In genomic region chr2:125162012-125162470, GRCm38 (mm10) we compare ENCODE assay signal across 21 mouse cellular contexts. TPM values are rescaled to one million over a fixed set of nuclear protein-coding genes. Genes with fewer than 3 reads are reported as not detected.
DNase-seq lines count a peak whose midpoint lies in the region; ATAC-seq and TF ChIP-seq lines count a peak whose summit lies in the region.
"Had no signal": no experiment of that assay in that cellular context is flagged by ENCODE, and none has a peak within 500 bp of the region (broad histone marks: within the 10 kb centered on the region; RNA-seq: fewer than 3 reads in every experiment).

No protein-coding gene starts in this region.

- no peaks in the 10 kb centered on the region for H3K9me3 ChIP-seq in forebrain, embryonic 16.5 days (ENCODE audit: control insufficient read depth, low read length)
- H3K9me3 ChIP-seq in forebrain, embryonic 10.5 days: no peaks in the 10 kb centered on the region
- no peaks in the 10 kb centered on the region for H3K9me3 ChIP-seq in neural tube, embryonic 13.5 days
- H3K9me3 ChIP-seq in midbrain, embryonic 11.5 days (ENCODE audit: control insufficient read depth, low read length): no peaks in the 10 kb centered on the region
- no peaks in the 10 kb centered on the region for H3K9me3 ChIP-seq in midbrain, postnatal 0 days (ENCODE audit: low read length)

- no peaks in the 10 kb centered on the region for H3K27me3 ChIP-seq in forebrain, embryonic 16.5 days (replicated peaks; ENCODE audit: control insufficient read depth, insufficient read depth, low read length)
- no peaks in the 10 kb centered on the region for H3K27me3 ChIP-seq in forebrain, embryonic 10.5 days (ENCODE audit: poor library complexity, severe bottlenecking)
- no peaks in the 10 kb centered on the region for H3K27me3 ChIP-seq in neural tube, embryonic 13.5 days
- H3K27me3 ChIP-seq in midbrain, embryonic 11.5 days (ENCODE audit: control insufficient read depth, insufficient read depth, low read length): no peaks in the 10 kb centered on the region
- H3K27me3 ChIP-seq in midbrain, postnatal 0 days (ENCODE audit: insufficient read depth, low read length): no peaks in the 10 kb centered on the region

- no peak overlapping the region for H3K27ac ChIP-seq in forebrain, embryonic 16.5 days (ENCODE audit: low read length)
- no peak overlapping the region for H3K27ac ChIP-seq in forebrain, embryonic 10.5 days
- H3K27ac ChIP-seq in neural tube, embryonic 13.5 days (replicated peaks): peak overlapping the region; percentile 30; the same call in 1 of the 2 replicates
- no peak overlapping the region for H3K27ac ChIP-seq in midbrain, embryonic 11.5 days (ENCODE audit: low read depth, low read length)
- H3K27ac ChIP-seq in midbrain, postnatal 0 days (ENCODE audit: low read depth, low read length): no peak overlapping the region
- H3K27ac ChIP-seq: macrophage; stomach, postnatal 0 days had no signal

- H3K9ac ChIP-seq in forebrain, embryonic 16.5 days (replicated peaks; ENCODE audit: low read depth, low read length): no peak overlapping the region
- no peak overlapping the region for H3K9ac ChIP-seq in neural tube, embryonic 13.5 days
- no peak overlapping the region for H3K9ac ChIP-seq in midbrain, embryonic 11.5 days (ENCODE audit: low read length)
- H3K9ac ChIP-seq in midbrain, postnatal 0 days (replicated peaks; ENCODE audit: low read length, poor library complexity, severe bottlenecking): no peak overlapping the region

- no peak for TF ChIP-seq CTCF in midbrain, postnatal 0 days (IDR thresholded peaks at IDR 0.05)

- no peaks in the 10 kb centered on the region for H3K36me3 ChIP-seq in forebrain, embryonic 16.5 days (ENCODE audit: control insufficient read depth, insufficient read depth)
- H3K36me3 ChIP-seq in forebrain, embryonic 10.5 days (replicated peaks): no peaks in the 10 kb centered on the region
- no peaks in the 10 kb centered on the region for H3K36me3 ChIP-seq in neural tube, embryonic 13.5 days
- H3K36me3 ChIP-seq in midbrain, embryonic 11.5 days (ENCODE audit: control insufficient read depth, insufficient read depth, low read length): no peaks in the 10 kb centered on the region
- no peaks in the 10 kb centered on the region for H3K36me3 ChIP-seq in midbrain, postnatal 0 days (ENCODE audit: insufficient read depth, low read length)

- H3K4me3 ChIP-seq in forebrain, embryonic 16.5 days (replicated peaks; ENCODE audit: low read length): no peak overlapping the region
- no peak overlapping the region for H3K4me3 ChIP-seq in forebrain, embryonic 10.5 days
- no peak overlapping the region for H3K4me3 ChIP-seq in neural tube, embryonic 13.5 days
- no peak overlapping the region for H3K4me3 ChIP-seq in midbrain, embryonic 11.5 days (ENCODE audit: low read depth, low read length)
- no peak overlapping the region for H3K4me3 ChIP-seq in midbrain, postnatal 0 days (ENCODE audit: low read depth, low read length)

- peaks cover 12% of the 10 kb centered on the region for H3K4me1 ChIP-seq in forebrain, embryonic 16.5 days (replicated peaks; ENCODE audit: control insufficient read depth, insufficient read depth, low read length)
- H3K4me1 ChIP-seq in forebrain, embryonic 10.5 days: no peaks in the 10 kb centered on the region
- peaks cover 13% of the 10 kb centered on the region for H3K4me1 ChIP-seq in neural tube, embryonic 13.5 days (replicated peaks)
- H3K4me1 ChIP-seq in midbrain, embryonic 11.5 days (ENCODE audit: control insufficient read depth, insufficient read depth, low read length): no peaks in the 10 kb centered on the region
- H3K4me1 ChIP-seq in midbrain, postnatal 0 days (ENCODE audit: insufficient read depth, low read length): no peaks in the 10 kb centered on the region

- H3K4me2 ChIP-seq in forebrain, embryonic 16.5 days (ENCODE audit: low read length): no peak overlapping the region
- no peak overlapping the region for H3K4me2 ChIP-seq in neural tube, embryonic 13.5 days
- H3K4me2 ChIP-seq in midbrain, embryonic 11.5 days: no peak overlapping the region
- H3K4me2 ChIP-seq in midbrain, postnatal 0 days (ENCODE audit: low read depth, low read length, poor library complexity, severe bottlenecking): no peak overlapping the region
- H3K4me2 ChIP-seq: heart, embryonic 11.5 days had no signal

- WGBS in forebrain, embryonic 16.5 days: 33% methylated on average over 4 of the region's 4 CpGs
- WGBS in forebrain, embryonic 10.5 days: 75% methylated on average over 4 of the region's 4 CpGs
- WGBS in neural tube, embryonic 13.5 days: 32% methylated on average over 4 of the region's 4 CpGs
- WGBS in midbrain, embryonic 11.5 days: 74% methylated on average over 4 of the region's 4 CpGs
- 41% methylated on average over 4 of the region's 4 CpGs for WGBS in midbrain, postnatal 0 days

- ATAC-seq in forebrain, embryonic 16.5 days: peak; percentile 68
- peak; percentile 65 for ATAC-seq in neural tube, embryonic 13.5 days (ENCODE audit: low read depth)
- ATAC-seq in midbrain, embryonic 11.5 days (ENCODE audit: low FRiP score): no peak
- no peak for ATAC-seq in midbrain, postnatal 0 days (ENCODE audit: low FRiP score)
- ATAC-seq: intestine, embryonic 16.5 days; midbrain, embryonic 16.5 days had no signal

- DNase-seq in forebrain, embryonic 10.5 days (ENCODE audit: extremely low spot score, low spot score): no peak
- peak; percentile 12 for DNase-seq in brain, adult 2 months (ENCODE audit: low read depth, low spot score)
- peak; percentile 49 to 51 for DNase-seq in kidney, adult 8-10 months
- DNase-seq in midbrain, embryonic 11.5 days (ENCODE audit: low spot score, missing footprints): no peak
- DNase-seq in midbrain, postnatal 0 days (ENCODE audit: low spot score): no peak
- DNase-seq: B cell, adult 2 months; cerebellum, adult 11-12 months; gastrocnemius, postnatal 14 days; heart, postnatal 36 days; liver; lung, adult 2 months; thymus, postnatal 25 days had no signal

RNA-seq across cellular contexts. Expression of gene Slc12a1, which starts 9.7 kb away (rescaled TPM):
- 0.04 TPM in 1 of 2 replicates, not detected in the other for polyA plus RNA-seq in forebrain, embryonic 16.5 days (2015; fragmentation: Nextera tagmentation; extraction: Ambion mirVana)
- polyA plus RNA-seq in forebrain, embryonic 10.5 days (2016; fragmentation: Nextera tagmentation; extraction: Ambion mirVana): not detected in 2 replicates
- 0.08 and 0.12 TPM in 2 replicates for polyA plus RNA-seq in neural tube, embryonic 13.5 days (2015; fragmentation: Nextera tagmentation; extraction: Ambion mirVana)
- polyA plus RNA-seq in midbrain, embryonic 11.5 days (2014; fragmentation: Nextera tagmentation; extraction: Ambion mirVana): 0.03 TPM in 1 of 2 replicates, not detected in the other
- 0.05 and 0.44 TPM in 2 replicates for total RNA-seq in midbrain, postnatal 0 days (2014; rRNA removed)
- polyA plus RNA-seq in midbrain, postnatal 0 days (2015; fragmentation: Nextera tagmentation; extraction: Ambion mirVana): 0.06 TPM in 2 replicates
- total RNA-seq: gastrocnemius, postnatal 14 days; heart, postnatal 36 days; left cerebral cortex, postnatal 25 days had no signal
- polyA plus RNA-seq: embryonic facial prominence, embryonic 11.5 days; heart, embryonic 11.5 days; intestine, embryonic 16.5 days; macrophage; stomach, postnatal 0 days had no signal

RNA-seq across cellular contexts. Expression of gene Ctxn2, which starts 25.5 kb away (rescaled TPM):
- 3.8 and 6.8 TPM in 2 replicates for polyA plus RNA-seq in forebrain, embryonic 16.5 days (2015; fragmentation: Nextera tagmentation; extraction: Ambion mirVana)
- polyA plus RNA-seq in forebrain, embryonic 10.5 days (2016; fragmentation: Nextera tagmentation; extraction: Ambion mirVana): not detected in 2 replicates
- 4.8 and 6.1 TPM in 2 replicates for polyA plus RNA-seq in neural tube, embryonic 13.5 days (2015; fragmentation: Nextera tagmentation; extraction: Ambion mirVana)
- polyA plus RNA-seq in midbrain, embryonic 11.5 days (2014; fragmentation: Nextera tagmentation; extraction: Ambion mirVana): 0.15 and 0.36 TPM in 2 replicates
- 12.6 and 16.1 TPM in 2 replicates for total RNA-seq in midbrain, postnatal 0 days (2014; rRNA removed)
- 47.5 and 47.7 TPM in 2 replicates for polyA plus RNA-seq in midbrain, postnatal 0 days (2015; fragmentation: Nextera tagmentation; extraction: Ambion mirVana)
- total RNA-seq: gastrocnemius, postnatal 14 days; heart, postnatal 36 days had no signal
- polyA plus RNA-seq: embryonic facial prominence, embryonic 11.5 days; heart, embryonic 11.5 days; lung, adult 2 months; macrophage had no signal

RNA-seq across cellular contexts. Expression of gene Myef2, which starts 38.6 kb away (rescaled TPM):
- 262 and 276 TPM in 2 replicates for polyA plus RNA-seq in forebrain, embryonic 16.5 days (2015; fragmentation: Nextera tagmentation; extraction: Ambion mirVana)
- 162 and 168 TPM in 2 replicates for polyA plus RNA-seq in forebrain, embryonic 10.5 days (2016; fragmentation: Nextera tagmentation; extraction: Ambion mirVana)
- polyA plus RNA-seq in neural tube, embryonic 13.5 days (2015; fragmentation: Nextera tagmentation; extraction: Ambion mirVana): 245 and 246 TPM in 2 replicates
- polyA plus RNA-seq in midbrain, embryonic 11.5 days (2014; fragmentation: Nextera tagmentation; extraction: Ambion mirVana): 263 and 286 TPM in 2 replicates
- total RNA-seq in midbrain, postnatal 0 days (2014; rRNA removed): 73.0 and 100 TPM in 2 replicates
- 152 and 174 TPM in 2 replicates for polyA plus RNA-seq in midbrain, postnatal 0 days (2015; fragmentation: Nextera tagmentation; extraction: Ambion mirVana)

Comparison
In these comparisons a context has a peak if more than half of its experiments do, and no peak if none do; other contexts are left out.
1. ATAC-seq: peak in forebrain, embryonic 16.5 days (single experiment) and neural tube, embryonic 13.5 days (single experiment); none in midbrain, embryonic 11.5 days (single experiment) and midbrain, postnatal 0 days (single experiment).
2. DNase-seq: peak in brain, adult 2 months (single experiment) and kidney, adult 8-10 months (2 of 2); none in forebrain, embryonic 10.5 days (single experiment), midbrain, embryonic 11.5 days (single experiment) and midbrain, postnatal 0 days (single experiment).